Mouse (Mus musculus) embryonic facial prominence, embryonic 11.5 days (tissue): Measurements from ENCODE around the gene Ppp3ca. TPM values are rescaled to one million over a fixed set of nuclear protein-coding genes. Genes with fewer than 3 reads are reported as not detected.
"Not testable (repeated sequence)": the region's sequence is repeated elsewhere in the genome, so short reads cannot be mapped to it uniquely, and the experiment has no call there.

Experiments used
- ATAC-seq: fragments of 200-750 bp; cut with Nextera tagmentation; replicated peaks from 2 replicates; pipeline ENCODE4 v1.8.0; 2017; ENCODE audit warnings: low read depth; ENCODE audit not compliant: insufficient number of reproducible peaks, low FRiP score, low TSS enrichment
- DNase-seq: peaks from one replicate; pipeline ENCODE4 v3.0.0-alpha.2; 2015; ENCODE audit warnings: low spot score
- H3K27ac ChIP-seq: fragments of 300-500 bp; sonication (generic); replicated peaks from 2 replicates; pipeline ENCODE4 v1.5.1; 2014; ENCODE audit warnings: mild to moderate bottlenecking, low read depth, low read length, control low read depth
- H3K27me3 ChIP-seq: fragments of 300-500 bp; sonication (generic); 2 replicates; pipeline ENCODE4 v1.6.1; 2014; ENCODE audit warnings: mild to moderate bottlenecking, low read length, moderate library complexity, mixed read lengths; ENCODE audit not compliant: control insufficient read depth, insufficient read depth
- H3K36me3 ChIP-seq: fragments of 300-500 bp; sonication (generic); replicated peaks from 2 replicates; pipeline ENCODE4 v1.6.1; 2014; ENCODE audit warnings: low read depth, mild to moderate bottlenecking, low read length, moderate library complexity, mixed read lengths; ENCODE audit not compliant: control insufficient read depth, insufficient read depth
- H3K4me1 ChIP-seq: fragments of 300-500 bp; sonication (generic); 2 replicates; pipeline ENCODE4 v1.6.1; 2014; ENCODE audit warnings: low read length, mixed read lengths; ENCODE audit not compliant: control insufficient read depth, insufficient read depth
- H3K4me2 ChIP-seq: fragments of 300-500 bp; sonication (generic); 2 replicates; pipeline ENCODE4 v1.6.1; 2014; ENCODE audit warnings: low read depth, mild to moderate bottlenecking, control low read depth, low read length, moderate library complexity
- H3K4me3 ChIP-seq: fragments of 300-500 bp; sonication (generic); 2 replicates; pipeline ENCODE4 v1.5.1; 2014; ENCODE audit warnings: low read depth, low read length, control low read depth
- H3K9ac ChIP-seq: fragments of 300-500 bp; sonication (generic); replicated peaks from 2 replicates; pipeline ENCODE4 v1.6.1; 2014; ENCODE audit warnings: mild to moderate bottlenecking, control low read depth, low read length
- H3K9me3 ChIP-seq: fragments of 300-500 bp; sonication (generic); replicated peaks from 2 replicates; pipeline ENCODE4 v1.6.1; 2016; ENCODE audit warnings: mild to moderate bottlenecking, low read length, inconsistent platforms, mixed read lengths; ENCODE audit not compliant: control insufficient read depth
- WGBS: fragments of 180-500 bp; shearing (Covaris S2); extraction: QIAGEN DNeasy Blood & Tissue Kit; methylation state at CpG from one replicate; pipeline ENCODE4 v1.1.7; 2014; 5-methylcytosine and 5-hydroxymethylcytosine counted together
- polyA plus RNA-seq: library from polyadenylated mRNA; unstranded; fragments of >200 nt; fragmentation: Nextera tagmentation; extraction: Ambion mirVana; gene quantifications from 2 replicates; pipeline ENCODE4 v1.2.1, GENCODE M21; 2014

Gene Ppp3ca
- polyA plus RNA-seq, 1 experiment from 2014 or later, result 57.4 TPM

DNA sequence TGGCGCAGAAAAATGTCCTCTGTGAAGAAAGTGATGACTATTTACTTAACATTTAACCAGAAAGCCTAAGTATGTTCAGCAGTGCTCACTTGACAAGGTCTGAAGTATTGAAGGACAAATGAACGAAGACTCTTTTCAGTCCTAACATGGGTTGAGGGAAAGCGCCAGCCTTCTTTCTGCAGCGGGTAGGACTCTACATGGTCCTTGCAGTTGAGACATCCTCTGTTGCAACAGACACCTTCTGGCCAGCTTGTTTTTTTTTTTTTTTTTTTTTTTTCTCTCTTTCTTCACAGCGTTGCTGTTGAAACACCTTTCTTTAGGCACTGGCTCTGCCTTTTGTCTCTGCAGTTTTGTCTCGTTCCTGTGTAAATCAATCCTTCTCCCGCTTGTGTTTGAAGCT, 22.1 kb downstream of the Ppp3ca start:
- H3K4me2 ChIP-seq, result no peak overlapping the region
- H3K9me3 ChIP-seq, result no peaks in the 10 kb centered on the region
- H3K4me1 ChIP-seq, result no peaks in the 10 kb centered on the region
- no peak for DNase-seq
- H3K9ac ChIP-seq, result no peak overlapping the region
- H3K36me3 ChIP-seq, result no peaks in the 10 kb centered on the region
- no peak overlapping the region for H3K4me3 ChIP-seq
- no peak overlapping the region for H3K27ac ChIP-seq
- H3K27me3 ChIP-seq, result no peaks in the 10 kb centered on the region
- ATAC-seq, result no peak
- 84% methylated on average over 7 of the region's 7 CpGs for WGBS

- Histone ChIP-seq H3K4me1 (no peaks in the 10 kb centered on the region), H3K27me3 (no peaks in the 10 kb centered on the region), H3K9me3 (no peaks in the 10 kb centered on the region), H3K27ac (no peak overlapping the region), H3K4me2 (no peak overlapping the region), H3K4me3 (no peak overlapping the region), H3K9ac (no peak overlapping the region), H3K36me3 (no peaks in the 10 kb centered on the region)
- DNase-seq, result no peak
- no peak for ATAC-seq
- WGBS, result 100% methylated on average over 1 of the region's 1 CpGs
These were observed 23.6 kb downstream of the Ppp3ca start for GRCm38 (mm10) chr3:136693547-136693946.

- no peak overlapping the region for H3K9ac ChIP-seq
- WGBS, result 84% methylated on average over 3 of the region's 3 CpGs
These were observed 27.8 kb downstream of the Ppp3ca start for GRCm38 (mm10) chr3:136697626-136698191.

DNA sequence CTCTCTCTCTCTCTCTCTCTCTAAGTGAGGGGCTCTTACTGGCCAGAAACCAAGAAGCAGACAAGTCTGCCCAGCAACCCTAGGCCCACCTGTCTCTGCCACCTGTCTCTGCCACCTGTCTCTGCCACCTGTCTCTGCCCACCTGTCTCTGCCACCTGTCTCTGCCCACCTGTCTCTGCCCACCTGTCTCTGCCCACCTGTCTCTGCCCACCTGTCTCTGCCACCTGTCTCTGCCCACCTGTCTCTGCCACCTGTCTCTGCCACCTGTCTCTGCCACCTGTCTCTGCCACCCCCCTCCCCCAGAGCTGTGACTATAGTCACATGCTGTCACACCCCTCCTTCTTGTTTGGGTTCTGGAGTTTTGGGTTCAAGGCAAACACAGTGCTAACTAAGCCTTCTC, 29.8 kb downstream of the Ppp3ca start:
- H3K27ac ChIP-seq, H3K4me3 ChIP-seq, H3K4me2 ChIP-seq, H3K9ac ChIP-seq, DNase-seq, H3K9me3 ChIP-seq, ATAC-seq, H3K36me3 ChIP-seq, H3K27me3 ChIP-seq, H3K4me1 ChIP-seq: not testable (repeated sequence)

More at GRCm38 (mm10) chr3:136697626-136698191, 27.8 kb downstream of the Ppp3ca start:
- ATAC-seq (no peak), DNase-seq (no peak)
- H3K27me3 ChIP-seq, result no peaks in the 10 kb centered on the region
- no peaks in the 10 kb centered on the region for H3K36me3 ChIP-seq
- no peaks in the 10 kb centered on the region for H3K9me3 ChIP-seq
- H3K4me3 ChIP-seq, result no peak overlapping the region
- H3K27ac ChIP-seq, result no peak overlapping the region
- H3K4me2 ChIP-seq, result no peak overlapping the region
- no peaks in the 10 kb centered on the region for H3K4me1 ChIP-seq

GRCm38 (mm10) chr3:136700447-136701009, 30.6 kb downstream of the Ppp3ca start:
- Histone ChIP-seq H3K4me1 (no peaks in the 10 kb centered on the region), H3K4me2 (no peak overlapping the region), H3K9me3 (no peaks in the 10 kb centered on the region), H3K36me3 (no peaks in the 10 kb centered on the region), H3K9ac (no peak overlapping the region), H3K27ac (no peak overlapping the region), H3K27me3 (no peaks in the 10 kb centered on the region), H3K4me3 (no peak overlapping the region)
- 77% methylated on average over 11 of the region's 11 CpGs for WGBS
- DNase-seq, result no peak
- no peak for ATAC-seq

GRCm38 (mm10) chr3:136702861-136703260, 32.9 kb downstream of the Ppp3ca start:
- no peak for ATAC-seq
- H3K4me2 ChIP-seq, result no peak overlapping the region
- no peaks in the 10 kb centered on the region for H3K27me3 ChIP-seq
- H3K9me3 ChIP-seq, result no peaks in the 10 kb centered on the region
- 93% methylated on average over 2 of the region's 2 CpGs for WGBS
- no peaks in the 10 kb centered on the region for H3K4me1 ChIP-seq
- DNase-seq, result no peak
- no peak overlapping the region for H3K4me3 ChIP-seq
- no peak overlapping the region for H3K9ac ChIP-seq
- no peak overlapping the region for H3K27ac ChIP-seq
- H3K36me3 ChIP-seq, result no peaks in the 10 kb centered on the region

DNA sequence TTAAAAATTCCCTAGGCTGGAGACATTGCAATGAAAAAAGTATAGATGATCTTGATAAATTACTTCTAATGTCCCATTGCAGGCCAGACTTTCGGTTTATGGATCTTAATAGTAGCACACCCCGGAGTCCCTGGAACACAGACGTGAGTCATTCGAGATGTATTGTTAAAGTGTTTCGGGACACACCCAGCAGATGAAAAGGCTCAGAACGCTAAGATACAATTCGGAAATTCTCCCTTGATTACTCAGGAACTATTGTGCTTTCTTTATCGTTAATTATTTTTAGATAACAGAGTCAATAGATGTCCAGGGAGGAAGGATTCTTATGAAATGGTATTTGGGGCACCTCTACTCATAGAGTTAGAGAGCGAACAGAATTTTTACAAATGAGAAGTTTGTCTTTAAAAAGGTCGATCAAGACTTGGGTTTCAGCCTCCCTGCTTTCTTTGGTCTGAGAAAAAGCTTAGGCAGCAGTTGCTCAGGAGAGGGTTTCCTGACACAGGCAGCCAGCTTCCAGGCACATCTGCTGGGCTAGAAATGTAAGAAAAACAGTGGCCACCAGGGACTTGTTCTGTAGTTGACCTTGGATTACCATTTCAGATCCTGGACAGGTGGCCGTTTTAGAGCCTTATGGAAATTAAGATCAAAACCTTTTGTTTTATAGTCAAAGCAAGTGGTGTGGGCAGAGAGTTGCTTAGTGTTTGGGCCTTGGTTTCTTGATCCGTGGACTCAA, 34.8 kb downstream of the Ppp3ca start:
- Histone ChIP-seq H3K36me3 (no peaks in the 10 kb centered on the region), H3K4me3 (no peak overlapping the region), H3K9ac (no peak overlapping the region), H3K27me3 (no peaks in the 10 kb centered on the region), H3K9me3 (no peaks in the 10 kb centered on the region), H3K27ac (no peak overlapping the region), H3K4me2 (no peak overlapping the region), H3K4me1 (no peaks in the 10 kb centered on the region)
- ATAC-seq (no peak), DNase-seq (peak; percentile 33)
- WGBS, result 69% methylated on average over 12 of the region's 12 CpGs

GRCm38 (mm10) chr3:136706048-136706447, 36.1 kb downstream of the Ppp3ca start:
- no peaks in the 10 kb centered on the region for H3K4me1 ChIP-seq
- no peak for ATAC-seq
- no peak for DNase-seq
- H3K36me3 ChIP-seq, result no peaks in the 10 kb centered on the region
- 53% methylated on average over 4 of the region's 4 CpGs for WGBS
- H3K9ac ChIP-seq, result no peak overlapping the region
- no peaks in the 10 kb centered on the region for H3K27me3 ChIP-seq
- H3K4me2 ChIP-seq, result no peak overlapping the region
- H3K27ac ChIP-seq, result no peak overlapping the region
- no peak overlapping the region for H3K4me3 ChIP-seq
- no peaks in the 10 kb centered on the region for H3K9me3 ChIP-seq
